Mouse (Mus musculus): ENCODE measurements at regions not wholly inside any gene's neighbourhood (a gene's known extent, or its start where the extent isn't known, plus 50 kb on each side); places are given as distances from the start of the nearest gene placed in this dataset.

DNA sequence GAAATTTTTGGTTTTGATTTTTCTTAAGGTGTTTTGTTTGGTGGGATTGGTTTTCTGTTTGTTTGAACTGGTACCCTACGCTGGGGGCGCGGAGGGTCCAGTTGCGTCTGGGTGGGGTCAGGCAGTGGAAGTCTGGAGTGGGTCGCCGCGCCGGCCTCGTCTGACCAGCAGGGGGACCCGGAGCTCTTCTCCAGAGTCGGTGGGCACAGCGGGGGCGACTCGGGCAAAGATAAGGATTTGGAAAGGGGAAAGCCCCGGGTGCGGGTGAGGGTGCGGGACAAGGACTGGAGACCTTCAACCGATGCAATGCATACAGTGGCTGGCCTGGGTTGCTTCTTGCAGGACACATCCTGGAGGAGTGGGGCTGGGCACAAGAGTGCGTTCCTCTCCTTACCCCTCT is 136.2 kb upstream of the Dpyd start:
- no peak for TF ChIP-seq GATA1 (IDR thresholded peaks at IDR 0.05; ENCODE audit: borderline replicate concordance, low read length)
- TF ChIP-seq FLI1 (IDR thresholded peaks at IDR 0.05; ENCODE audit: low read length) = no peak

Measured in megakaryocyte, embryonic 14.5 days (primary cell).